Mouse (Mus musculus): ENCODE measurements around the gene Smcr8.

The Smcr8 gene

DNA sequence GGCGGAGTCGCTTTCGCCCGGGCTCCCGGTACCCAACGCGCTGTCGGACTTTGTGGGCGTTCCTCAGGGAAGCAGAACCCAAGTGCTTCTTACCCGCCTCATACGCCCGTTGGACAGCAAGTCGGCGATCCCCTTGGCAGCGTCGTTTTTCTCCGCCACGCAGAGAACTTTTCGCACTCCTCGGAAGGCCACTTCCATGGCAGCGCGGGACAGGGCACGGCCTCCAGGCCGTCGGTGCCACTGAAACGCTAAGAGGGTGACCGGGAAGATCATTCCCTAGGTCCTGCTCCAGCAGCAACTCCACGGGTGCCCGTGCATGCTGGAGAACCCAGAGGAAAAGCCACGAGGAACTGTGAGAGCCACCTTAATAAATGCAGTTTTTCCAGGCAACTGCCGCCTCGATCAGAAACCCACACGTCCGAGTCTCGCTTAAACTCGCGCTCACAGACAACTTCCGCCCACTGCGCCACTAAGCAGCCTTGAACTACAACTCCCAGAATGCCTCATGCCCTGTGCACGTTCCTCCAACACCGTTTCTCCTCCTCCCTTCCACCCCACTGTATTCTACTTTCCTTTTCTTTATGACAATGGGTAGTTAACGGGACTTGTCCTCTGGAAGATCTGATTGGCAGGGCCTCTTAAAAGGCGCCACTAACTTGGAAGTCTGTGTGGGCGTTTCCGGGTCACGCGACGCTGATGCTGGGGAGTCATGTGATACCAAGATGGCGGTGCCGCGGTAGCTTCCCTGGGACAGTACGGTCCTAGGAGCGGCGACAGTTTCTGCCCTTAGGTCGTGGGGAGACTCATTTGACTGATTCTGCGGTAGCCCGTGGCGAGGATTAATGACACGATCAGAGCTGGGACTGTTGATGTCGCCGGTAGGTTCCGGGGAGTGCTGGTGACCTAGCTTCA is at the start of gene Smcr8, which contains the start of gene Top3a:
Gene Smcr8 (plus strand): TSS at position 696 of the 912 bp plus-strand sequence.
Gene Top3a (minus strand): TSS at position 537 of the 912 bp plus-strand sequence.
- DNase-seq: peak; percentile 86 to 89

DNA sequence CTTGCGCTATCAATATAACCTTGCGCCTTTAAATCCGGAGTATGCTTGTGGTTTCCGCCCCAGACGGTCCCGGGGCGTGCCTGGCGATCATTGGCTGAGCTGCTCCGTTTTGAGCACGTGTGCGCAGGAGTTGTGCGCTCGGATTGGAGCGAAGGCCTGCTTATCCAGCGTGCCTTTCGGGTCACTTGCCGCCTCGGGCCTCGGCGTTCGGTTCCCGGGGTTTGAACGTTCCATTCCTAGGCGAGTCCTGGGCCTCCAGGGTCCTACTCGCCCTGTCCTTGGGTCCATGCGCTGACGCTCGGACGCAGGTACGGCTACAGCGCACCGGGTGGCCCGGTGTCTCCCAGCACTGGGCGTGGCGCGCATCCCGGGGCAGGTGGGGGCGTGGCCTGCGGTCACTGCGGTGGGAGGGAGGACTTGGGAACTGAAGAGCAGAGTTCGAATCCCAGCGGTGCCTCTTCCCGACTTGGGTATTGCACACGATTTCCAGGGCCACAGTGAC is 49.0 kb upstream of the Smcr8 start, which contains the start of gene Mief2:
Gene Mief2 (plus strand): TSS at position 139 of the 502 bp plus-strand sequence.
- DNase-seq: peak; percentile 96 to 97

DNA sequence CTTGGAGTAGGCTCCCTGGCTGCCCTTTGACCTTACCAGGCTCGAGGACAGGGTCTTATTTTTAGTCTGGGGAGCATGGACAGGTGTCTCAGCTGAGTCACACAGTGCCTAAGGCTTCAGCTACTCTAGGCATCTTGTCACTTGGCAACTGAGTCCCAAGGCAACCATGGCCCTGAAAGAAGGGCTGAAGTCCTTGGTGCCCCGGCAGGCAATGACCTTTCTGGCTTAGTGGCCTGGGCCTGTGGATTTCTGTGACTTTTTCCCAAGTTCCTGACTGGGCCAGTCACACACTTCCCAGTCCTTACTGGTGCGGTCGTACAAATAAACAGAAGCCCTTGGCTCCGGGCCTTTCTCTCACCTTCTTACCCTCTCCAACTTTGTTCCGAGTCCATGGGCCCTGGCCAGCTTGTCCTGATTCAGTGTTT is 48.1 kb upstream of the Smcr8 start:
- no peak for DNase-seq

DNA sequence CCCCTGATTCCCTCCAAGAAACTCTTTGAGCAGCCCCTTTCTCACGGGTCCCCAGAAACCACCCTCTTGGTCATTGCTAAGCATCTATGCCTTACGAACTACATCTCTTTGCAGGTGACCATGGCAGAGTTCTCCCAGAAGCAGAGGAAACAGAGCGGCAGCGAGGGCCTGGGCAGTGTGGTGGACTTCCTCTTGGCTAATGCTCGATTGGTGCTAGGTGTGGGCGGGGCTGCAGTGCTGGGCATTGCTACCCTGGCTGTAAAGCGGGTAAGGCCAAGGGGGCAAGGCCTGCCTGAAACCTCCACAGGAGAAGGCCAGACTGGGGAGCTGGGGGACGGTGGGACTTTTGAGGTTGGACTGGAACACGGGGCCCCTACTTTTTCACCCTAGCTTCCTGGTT is 47.2 kb upstream of the Smcr8 start:
- DNase-seq: no peak

DNA sequence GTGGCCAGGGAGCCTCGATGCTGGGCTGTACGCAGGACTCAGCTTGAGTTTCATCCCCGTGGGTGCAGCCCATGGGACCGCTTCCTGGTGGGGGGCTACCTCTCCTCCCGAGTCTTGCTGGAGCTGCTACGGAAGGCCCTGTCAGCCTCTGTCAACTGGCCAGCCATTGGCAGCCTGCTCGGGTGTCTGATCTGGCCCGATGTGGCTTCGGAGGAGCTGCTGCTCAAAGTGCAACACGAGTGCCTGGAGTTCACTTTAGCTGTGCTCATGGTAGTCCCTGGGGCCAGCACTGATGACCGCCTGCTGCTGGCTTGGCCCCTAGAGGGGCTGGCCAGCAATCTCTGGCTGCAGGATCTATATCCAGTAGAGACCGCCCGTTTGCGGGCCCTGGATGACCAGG is 46.1 kb upstream of the Smcr8 start:
- DNase-seq: no peak

DNA sequence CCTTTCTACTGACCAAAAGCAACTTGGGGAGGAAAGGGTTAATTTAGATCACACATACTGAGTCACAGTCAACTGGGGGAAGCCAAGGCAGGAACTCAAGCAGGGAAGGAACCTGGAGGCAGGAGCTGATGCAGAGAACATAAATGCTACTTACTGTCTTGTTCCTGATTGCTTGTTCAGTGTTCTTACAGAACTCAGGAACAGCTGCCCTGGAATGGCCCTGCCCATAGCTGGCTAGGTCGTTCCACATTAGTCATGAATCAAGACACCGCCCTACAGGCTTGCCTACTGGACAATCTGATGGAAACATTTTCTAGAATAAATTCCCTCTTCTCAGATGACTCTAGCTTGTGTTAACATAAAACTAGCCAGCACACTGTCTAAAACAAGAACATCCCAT is 43.1 kb upstream of the Smcr8 start:
- no peak for DNase-seq

DNA sequence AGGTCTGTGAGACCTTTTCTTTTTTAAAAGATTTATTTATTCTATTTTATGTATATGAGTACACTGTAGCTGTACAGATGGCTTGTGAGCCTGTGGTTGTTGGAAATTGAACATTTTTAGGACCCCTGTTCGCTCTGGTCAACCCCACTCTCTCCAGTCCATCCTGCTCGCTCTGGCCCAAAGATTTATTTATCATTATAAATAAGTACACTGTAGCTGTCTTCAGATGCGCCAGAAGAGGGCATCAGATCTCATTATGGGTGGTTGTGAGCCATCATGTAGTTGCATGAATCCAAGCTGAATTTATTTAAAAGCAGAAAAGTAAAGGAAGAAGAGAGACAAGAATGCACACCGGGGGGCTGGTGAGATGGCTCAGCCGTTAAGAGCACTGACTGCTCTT is 42.1 kb upstream of the Smcr8 start:
- no peak for DNase-seq

DNA sequence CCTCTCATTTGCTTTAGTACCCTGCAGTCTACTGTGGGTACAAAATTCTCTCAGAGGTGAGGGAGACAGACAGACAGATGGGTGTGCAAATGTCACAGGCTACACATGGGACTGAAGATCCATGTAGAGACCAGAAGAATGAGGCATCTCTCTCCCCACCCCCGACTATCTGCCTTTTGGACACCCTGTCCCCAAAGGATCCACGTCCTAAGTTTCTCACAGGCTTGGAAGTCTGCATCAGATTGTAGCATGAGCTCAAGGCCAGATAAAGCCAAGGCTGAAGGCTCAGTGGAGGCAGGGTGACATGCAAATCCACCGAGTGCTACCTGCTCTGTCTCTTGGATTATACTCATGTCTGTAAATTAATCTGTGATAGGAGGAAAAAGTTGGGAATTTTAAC is 40.8 kb upstream of the Smcr8 start:
- no peak for DNase-seq

DNA sequence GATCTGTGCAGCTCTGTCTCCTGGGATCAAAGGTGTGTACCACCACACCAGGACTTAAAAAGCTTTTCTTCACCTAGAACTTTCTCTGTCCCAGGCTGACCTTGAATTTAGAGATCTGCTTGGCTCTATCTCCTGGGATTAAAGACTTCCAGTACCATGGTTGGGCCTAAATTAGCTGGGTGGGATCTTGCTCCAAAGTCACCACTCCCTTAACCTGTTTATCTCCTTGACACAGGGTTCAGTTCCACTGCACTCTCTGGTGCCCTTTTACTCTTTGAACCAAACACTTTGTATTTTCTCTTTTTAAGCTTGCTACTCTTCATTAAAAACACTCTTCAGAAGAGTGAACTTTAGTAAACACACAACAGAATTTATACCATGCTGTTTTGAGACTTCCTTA is 39.9 kb upstream of the Smcr8 start:
- DNase-seq: no peak

DNA sequence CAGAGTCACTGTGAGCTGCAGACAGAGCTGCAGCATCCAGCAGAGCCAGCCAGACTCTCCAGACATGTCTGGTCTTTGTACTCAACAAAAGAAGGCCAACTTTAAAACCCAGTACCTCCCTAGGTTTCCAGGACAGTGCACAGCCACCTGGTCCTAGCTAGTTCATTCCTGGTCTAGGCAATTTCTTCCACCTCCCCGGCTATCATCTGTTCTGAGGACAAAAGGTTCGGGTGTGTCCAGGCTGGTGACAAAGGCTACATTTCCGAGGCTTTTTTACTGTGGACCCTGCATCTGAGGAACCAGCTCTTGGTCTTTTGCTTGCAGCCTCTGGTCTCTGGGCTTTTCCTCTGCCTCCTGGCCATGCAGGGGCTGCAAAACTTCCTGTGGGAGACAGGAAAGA is 37.0 kb upstream of the Smcr8 start:
- DNase-seq: no peak

DNA sequence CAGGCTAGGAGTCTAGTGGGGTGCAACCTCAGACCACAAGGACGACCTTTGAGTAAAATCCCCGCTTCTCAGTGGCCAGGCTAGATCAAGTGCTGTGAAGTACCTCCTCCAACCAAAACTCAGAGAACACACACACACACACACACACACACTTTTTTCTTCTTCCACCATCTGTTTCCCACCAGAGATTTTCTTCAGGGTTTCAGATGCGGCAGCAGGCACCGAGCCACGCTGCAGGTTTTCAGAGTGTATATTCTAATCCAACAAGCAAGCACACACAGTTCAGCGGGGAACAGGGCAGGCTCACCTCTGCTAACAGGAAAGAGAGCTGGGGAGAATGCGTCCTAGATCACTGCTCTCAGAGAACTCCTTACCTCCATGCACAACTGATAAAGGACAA is 21.8 kb upstream of the Smcr8 start:
- no peak for DNase-seq

DNA sequence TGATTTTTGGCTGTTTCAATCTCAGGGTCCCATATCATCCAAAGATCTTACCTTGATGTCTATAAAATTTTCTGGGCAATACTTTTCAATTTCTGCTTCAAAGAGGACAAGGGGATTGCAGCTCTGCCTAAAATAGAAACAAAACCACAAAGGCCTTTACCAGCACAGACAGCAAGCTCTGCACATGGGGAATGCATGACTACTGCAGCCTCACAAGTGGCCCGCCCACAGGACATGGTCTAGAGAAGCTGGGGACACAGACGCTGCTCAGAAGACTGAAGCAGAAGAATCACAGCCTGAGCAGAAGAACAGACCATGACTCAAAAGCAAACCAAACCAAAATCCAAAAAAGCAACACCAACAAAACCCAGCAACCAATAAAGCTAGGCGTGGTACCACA is 15.6 kb upstream of the Smcr8 start:
- DNase-seq: no peak

DNA sequence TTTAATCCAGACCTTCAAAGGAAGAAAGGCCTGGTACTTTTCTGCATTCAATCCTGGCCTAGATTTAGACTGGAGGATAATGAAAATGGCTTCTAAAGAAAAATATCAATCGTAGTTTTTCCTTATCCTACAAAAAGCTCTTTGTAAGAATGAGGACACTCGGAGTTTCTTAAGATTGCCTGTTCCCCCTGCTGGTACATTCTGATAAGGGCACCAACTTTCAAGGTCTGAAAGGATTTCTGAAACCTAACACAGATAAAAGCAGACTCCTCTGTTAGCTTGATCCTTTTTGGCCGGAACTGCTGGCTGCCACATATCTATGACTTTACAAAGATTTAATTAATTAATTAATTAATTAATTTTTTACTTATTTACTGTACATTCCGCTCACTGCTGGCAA is 10.4 kb upstream of the Smcr8 start:
- DNase-seq: no peak

DNA sequence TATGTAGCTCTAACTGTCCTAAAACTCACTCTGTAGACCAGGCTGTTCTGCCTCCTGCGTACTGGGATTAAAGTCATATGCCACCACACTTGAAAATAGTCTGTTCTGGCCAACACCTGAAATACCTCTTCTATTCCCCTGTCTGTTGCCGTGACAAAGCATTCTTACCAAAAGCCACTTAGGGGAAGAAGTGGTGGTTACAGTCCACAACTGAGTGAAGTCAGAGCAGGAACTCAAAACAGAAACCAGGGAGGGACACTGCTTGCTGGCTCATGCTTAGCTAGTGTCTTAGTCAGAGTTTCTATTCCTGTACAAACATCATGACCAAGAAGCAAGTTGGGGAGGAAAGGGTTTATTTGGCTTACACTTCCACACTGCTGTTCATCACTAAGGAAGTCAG is 8.0 kb upstream of the Smcr8 start:
- no peak for DNase-seq

DNA sequence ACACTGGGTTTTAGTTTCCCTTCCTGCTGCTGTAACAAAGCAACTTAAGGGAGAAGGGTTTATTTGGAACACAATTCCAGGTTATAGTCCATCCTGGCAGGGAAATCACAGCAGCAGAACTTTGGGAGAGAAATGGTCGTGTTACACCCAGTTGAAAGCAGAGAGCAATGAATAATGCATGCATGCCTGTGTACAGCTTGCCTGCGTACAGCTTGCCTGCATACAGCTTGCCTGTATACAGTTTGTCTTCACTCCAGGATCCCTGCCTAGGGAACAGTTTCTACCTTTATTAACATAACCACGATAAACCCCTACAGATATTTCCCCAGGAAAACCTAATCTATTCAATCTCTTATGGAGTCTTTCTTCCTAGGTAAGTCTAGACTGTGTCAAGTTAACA is 6.5 kb upstream of the Smcr8 start:
- no peak for DNase-seq

DNA sequence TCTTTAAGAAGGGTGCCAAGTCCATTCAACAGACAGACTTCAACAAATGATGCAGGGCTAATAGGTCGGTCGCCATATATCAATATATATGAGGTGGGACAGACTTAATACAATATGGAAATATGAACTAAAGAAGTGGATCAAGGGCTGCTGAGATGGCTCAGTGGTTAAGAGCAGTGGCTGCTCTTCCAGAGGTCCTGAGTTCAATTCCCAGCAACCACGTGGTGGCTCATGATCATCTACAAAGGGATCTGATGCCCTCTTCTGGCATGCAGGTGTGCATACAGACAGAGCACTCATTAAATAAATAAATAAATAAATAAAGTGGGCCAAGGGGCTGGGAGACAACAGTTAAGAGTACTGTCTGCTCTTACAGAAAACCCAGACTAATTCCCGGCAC is 5.2 kb upstream of the Smcr8 start:
- no peak for DNase-seq

DNA sequence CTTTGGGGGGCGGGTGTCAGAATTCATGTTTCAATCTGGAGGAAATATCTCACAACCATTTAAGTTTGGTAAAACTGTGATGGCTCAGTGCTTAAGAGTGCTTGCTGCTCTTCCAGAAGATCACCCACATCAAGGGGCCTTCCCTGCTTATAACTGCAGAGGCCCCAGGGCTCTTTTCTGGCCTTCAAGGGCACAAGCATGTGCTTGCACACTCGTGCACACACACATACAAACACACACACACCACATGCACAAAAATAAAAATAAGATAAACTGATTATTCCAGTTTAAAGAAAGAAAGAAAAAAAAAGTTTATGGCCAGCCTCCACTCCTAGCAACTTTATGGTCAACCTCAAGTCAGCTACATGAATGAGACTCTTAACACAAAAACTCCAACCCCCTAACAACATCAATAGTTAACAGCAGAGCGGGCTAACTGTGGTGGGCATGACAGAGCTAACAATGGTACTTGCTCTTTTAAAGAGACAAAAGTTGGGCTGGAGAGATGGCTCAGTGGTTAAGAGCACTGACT is 3.1 kb upstream of the Smcr8 start:
- no peak for DNase-seq

DNA sequence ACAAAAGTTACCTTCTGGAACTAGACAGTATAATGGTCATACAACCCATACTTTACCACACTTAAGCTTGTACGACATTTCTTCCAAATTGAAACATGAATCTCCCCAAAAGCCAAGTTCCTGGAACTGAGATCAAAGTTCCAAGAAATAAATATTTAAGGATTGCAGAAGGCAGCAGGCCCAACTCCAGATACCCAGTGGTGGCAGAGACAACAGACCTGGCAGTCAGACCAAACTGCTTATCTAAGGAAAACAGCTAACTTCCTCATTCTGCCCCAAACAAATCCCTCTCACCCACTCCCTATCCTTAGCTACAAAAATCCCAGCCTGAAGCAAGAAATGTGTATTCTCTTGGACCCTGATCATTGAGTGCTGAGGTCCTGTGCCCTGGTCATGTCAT is 2.5 kb upstream of the Smcr8 start:
- DNase-seq: no peak

DNA sequence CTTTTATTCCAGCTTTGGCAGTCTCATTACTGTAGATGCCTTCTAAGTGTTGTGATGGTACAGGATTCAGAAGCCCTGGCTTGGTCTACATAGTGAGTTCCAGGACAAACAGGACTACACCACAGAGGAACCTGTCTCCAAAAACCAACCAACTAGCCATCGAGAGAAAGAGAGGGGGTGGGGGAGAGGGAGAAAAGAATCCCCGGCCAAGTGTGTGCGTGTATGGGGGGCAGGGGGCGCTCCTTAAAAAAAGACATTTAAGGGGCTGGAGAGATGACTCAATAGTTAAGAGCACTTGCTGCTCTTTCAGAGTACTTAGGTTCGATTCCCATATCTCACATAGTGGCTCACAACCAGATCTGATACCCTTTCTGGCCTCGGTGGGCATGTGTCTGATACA is 1.7 kb upstream of the Smcr8 start:
- DNase-seq: no peak

DNA sequence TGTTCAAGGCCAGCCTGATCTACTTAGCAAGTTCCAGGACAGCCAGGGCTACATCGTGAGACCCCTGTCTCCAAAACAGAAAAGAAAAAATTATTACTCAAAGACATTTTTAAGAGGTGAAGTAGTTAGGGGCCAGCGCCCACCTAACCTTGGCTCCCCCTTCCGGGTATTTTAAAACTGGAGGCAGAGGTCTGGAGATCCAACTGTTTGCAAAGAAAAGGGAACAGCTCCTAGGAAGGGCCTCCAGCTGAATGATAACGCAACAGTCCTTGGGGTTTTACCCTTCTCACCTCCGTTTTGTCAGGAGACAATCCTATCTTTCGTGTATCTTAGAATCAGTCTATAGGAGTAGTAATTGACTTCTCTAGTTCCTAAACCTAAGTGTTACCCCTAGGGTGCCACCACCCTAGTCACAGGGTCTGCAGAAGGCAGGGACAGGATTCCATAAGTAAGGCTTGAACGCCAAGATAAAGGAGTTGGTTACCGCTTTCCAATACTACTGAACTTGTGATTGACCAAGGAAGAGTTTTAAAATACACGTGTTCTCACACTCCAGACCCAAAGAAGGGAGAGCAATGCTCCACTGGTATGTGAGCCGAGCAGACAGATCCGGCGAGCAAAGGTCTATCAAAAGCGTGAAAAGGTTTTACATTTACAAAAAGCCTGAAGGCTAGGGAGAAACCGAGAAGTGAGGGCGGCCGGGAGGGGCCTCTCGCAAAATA is 1.1 kb upstream of the Smcr8 start:
- DNase-seq: no peak

DNA sequence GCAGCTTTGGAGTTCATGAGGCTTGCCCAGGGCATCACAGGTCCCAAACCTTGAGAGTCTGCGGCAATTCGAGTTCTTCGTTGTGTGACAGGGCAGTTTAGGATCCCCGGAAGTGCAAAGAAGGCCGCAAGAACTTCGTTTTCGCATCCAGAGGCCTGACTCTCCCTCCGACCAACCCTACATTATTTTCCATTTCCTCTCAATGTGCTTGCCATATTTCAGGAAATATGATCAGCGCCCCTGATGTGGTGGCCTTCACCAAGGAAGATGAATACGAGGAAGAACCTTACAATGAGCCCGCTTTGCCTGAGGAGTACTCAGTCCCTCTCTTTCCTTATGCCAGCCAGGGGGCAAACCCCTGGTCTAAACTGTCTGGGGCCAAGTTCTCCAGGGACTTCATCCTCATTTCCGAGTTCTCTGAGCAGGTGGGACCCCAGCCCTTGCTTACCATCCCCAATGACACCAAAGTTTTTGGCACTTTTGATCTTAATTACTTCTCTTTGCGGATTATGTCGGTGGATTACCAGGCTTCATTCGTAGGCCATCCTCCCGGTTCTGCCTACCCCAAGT is 562 bp downstream of the Smcr8 start:
- DNase-seq: peak in 1 of 2 experiments; percentile 9

DNA sequence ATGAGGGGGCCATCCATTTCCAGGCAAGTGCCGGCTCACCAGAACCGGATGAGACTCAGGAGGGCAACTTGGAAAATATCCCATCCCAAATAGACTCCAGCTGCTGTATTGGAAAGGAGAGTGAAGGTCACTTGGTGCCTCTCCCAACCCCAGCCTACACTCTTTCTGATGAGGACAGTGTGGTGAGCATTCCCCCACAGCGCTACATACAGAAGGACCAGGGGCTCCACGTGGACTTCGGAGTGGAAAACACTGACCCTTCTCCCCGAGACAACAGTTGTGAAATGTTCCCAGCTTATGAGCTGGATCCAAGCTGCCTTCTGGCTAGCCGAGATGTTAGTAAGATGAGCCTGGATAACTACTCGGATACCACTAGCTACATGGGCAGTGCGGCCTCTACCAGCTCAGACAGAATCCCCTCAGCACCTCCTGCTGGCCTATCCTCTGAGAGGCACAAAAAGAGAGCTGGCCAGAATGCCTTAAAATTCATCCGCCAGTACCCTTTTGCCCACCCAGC is 2.4 kb downstream of the Smcr8 start:
- no peak for DNase-seq
